Mouse (Mus musculus): Measurements from ENCODE around the gene Sytl1. TPM values are rescaled to one million over a fixed set of nuclear protein-coding genes. Genes with fewer than 3 reads are reported as not detected.

Sytl1 gene
- polyA plus RNA-seq, 1 experiment from 2014 or later = 0.80 TPM

- Histone ChIP-seq H3K27me3 (peaks cover 66% of the 10 kb centered on the region), H3K9ac (no peak overlapping the region), H3K4me1 (peaks cover 10% of the 10 kb centered on the region), H3K4me3 (replicated peaks) (no peak overlapping the region), H3K27ac (no peak overlapping the region), H3K9me3 (no peaks in the 10 kb centered on the region), H3K36me3 (replicated peaks) (no peaks in the 10 kb centered on the region), H3K4me2 (no peak overlapping the region)
- 91% methylated on average over 3 of the region's 3 CpGs for WGBS
- ATAC-seq (ENCODE audit: low FRiP score) = no peak
Measured at GRCm38 (mm10) chr4:133218745-133219144, 44.2 kb downstream of the Sytl1 start.

- Histone ChIP-seq H3K4me1 (peaks cover 21% of the 10 kb centered on the region), H3K36me3 (replicated peaks) (no peaks in the 10 kb centered on the region), H3K4me2 (no peak overlapping the region), H3K9ac (no peak overlapping the region), H3K9me3 (no peaks in the 10 kb centered on the region), H3K27me3 (peaks cover 66% of the 10 kb centered on the region), H3K27ac (no peak overlapping the region), H3K4me3 (replicated peaks) (no peak overlapping the region)
- WGBS = under 1% methylated on average over 5 of the region's 5 CpGs
- 0 out of 2 replicates have a peak, but pooled peaks have one; percentile 28 for ATAC-seq (ENCODE audit: low FRiP score)
Measured at GRCm38 (mm10) chr4:133217641-133218040, 45.3 kb downstream of the Sytl1 start.

- Histone ChIP-seq H3K9ac (no peak overlapping the region), H3K9me3 (no peaks in the 10 kb centered on the region), H3K27ac (no peak overlapping the region), H3K4me3 (replicated peaks) (peak overlapping the region; percentile 61), H3K27me3 (peaks cover 61% of the 10 kb centered on the region), H3K4me2 (peak overlapping the region; percentile 98), H3K4me1 (peaks cover 24% of the 10 kb centered on the region), H3K36me3 (replicated peaks) (no peaks in the 10 kb centered on the region)
- ATAC-seq (ENCODE audit: low FRiP score) = no peak
- WGBS = 6% methylated on average over 10 of the region's 10 CpGs
Measured at GRCm38 (mm10) chr4:133213661-133214060, 49.3 kb downstream of the Sytl1 start.

- peak; percentile 10; the same call in 1 of the 2 replicates for ATAC-seq (ENCODE audit: low FRiP score)
- no peaks in the 10 kb centered on the region for H3K36me3 ChIP-seq (replicated peaks)
Measured at GRCm38 (mm10) chr4:133213268-133213590, 49.7 kb downstream of the Sytl1 start.

GRCm38 (mm10) chr4:133212562-133213267, 50.2 kb downstream of the Sytl1 start:
- peak overlapping the region; percentile 61 for H3K4me3 ChIP-seq (replicated peaks)
- peak; percentile 87 for ATAC-seq (ENCODE audit: low FRiP score)
- 1% methylated on average over 44 of the region's 44 CpGs for WGBS
- H3K9me3 ChIP-seq = no peaks in the 10 kb centered on the region
- peak overlapping the region; percentile 98 for H3K4me2 ChIP-seq
- H3K4me1 ChIP-seq = peaks cover 21% of the 10 kb centered on the region
- H3K27ac ChIP-seq = no peak overlapping the region
- H3K9ac ChIP-seq = peak overlapping the region; percentile 58
- H3K36me3 ChIP-seq (replicated peaks) = no peaks in the 10 kb centered on the region
- H3K27me3 ChIP-seq = peaks cover 68% of the 10 kb centered on the region

More at GRCm38 (mm10) chr4:133213268-133213590, 49.7 kb downstream of the Sytl1 start:
- Histone ChIP-seq H3K4me3 (replicated peaks) (peak overlapping the region; percentile 61), H3K4me2 (peak overlapping the region; percentile 98), H3K27ac (no peak overlapping the region), H3K9ac (no peak overlapping the region), H3K9me3 (no peaks in the 10 kb centered on the region), H3K4me1 (peaks cover 24% of the 10 kb centered on the region), H3K27me3 (peaks cover 65% of the 10 kb centered on the region)
- under 1% methylated on average over 9 of the region's 9 CpGs for WGBS

GRCm38 (mm10) chr4:133211751-133212561, 51.0 kb downstream of the Sytl1 start, which contains the start of the genes Cd164l2 and Gpr3:
TSS of gene Cd164l2 (plus strand) at chr4:133212131.
TSS of gene Gpr3 (minus strand) at chr4:133212536.
- Histone ChIP-seq H3K36me3 (replicated peaks) (no peaks in the 10 kb centered on the region), H3K27me3 (peaks cover 68% of the 10 kb centered on the region), H3K4me3 (replicated peaks) (peak within 1 kb of the TSS; percentile 61), H3K4me1 (peaks cover 21% of the 10 kb centered on the region), H3K27ac (no peak within 1 kb of the TSS), H3K4me2 (peak within 1 kb of the TSS; percentile 98), H3K9ac (peak within 1 kb of the TSS; percentile 58), H3K9me3 (no peaks in the 10 kb centered on the region)
- peak; percentile 70 for ATAC-seq (ENCODE audit: low FRiP score)
- 1% methylated on average over 52 of the region's 52 CpGs for WGBS

GRCm38 (mm10) chr4:133210788-133211390, 52.0 kb downstream of the Sytl1 start:
- Histone ChIP-seq H3K4me1 (peaks cover 21% of the 10 kb centered on the region), H3K4me2 (no peak overlapping the region), H3K9ac (no peak overlapping the region), H3K9me3 (no peaks in the 10 kb centered on the region), H3K4me3 (replicated peaks) (no peak overlapping the region), H3K27me3 (peaks cover 68% of the 10 kb centered on the region), H3K36me3 (replicated peaks) (no peaks in the 10 kb centered on the region), H3K27ac (no peak overlapping the region)
- WGBS = 92% methylated on average over 19 of the region's 19 CpGs
- ATAC-seq (ENCODE audit: low FRiP score) = no peak

GRCm38 (mm10) chr4:133210023-133210787, 52.7 kb downstream of the Sytl1 start:
- H3K27ac ChIP-seq = no peak overlapping the region
- H3K4me1 ChIP-seq = peaks cover 21% of the 10 kb centered on the region
- H3K9me3 ChIP-seq = no peaks in the 10 kb centered on the region
- H3K27me3 ChIP-seq = peaks cover 63% of the 10 kb centered on the region
- no peak for ATAC-seq (ENCODE audit: low FRiP score)
- no peak overlapping the region for H3K9ac ChIP-seq
- no peak overlapping the region for H3K4me3 ChIP-seq (replicated peaks)
- no peak overlapping the region for H3K4me2 ChIP-seq
- no peaks in the 10 kb centered on the region for H3K36me3 ChIP-seq (replicated peaks)
- WGBS = 92% methylated on average over 24 of the region's 24 CpGs

- no peak overlapping the region for H3K27ac ChIP-seq
- peaks cover 56% of the 10 kb centered on the region for H3K27me3 ChIP-seq
- WGBS = 4% methylated on average over 11 of the region's 11 CpGs
- H3K9me3 ChIP-seq = no peaks in the 10 kb centered on the region
- H3K4me1 ChIP-seq = peaks cover 28% of the 10 kb centered on the region
- no peak overlapping the region for H3K9ac ChIP-seq
- no peak overlapping the region for H3K4me3 ChIP-seq (replicated peaks)
- no peaks in the 10 kb centered on the region for H3K36me3 ChIP-seq (replicated peaks)
- H3K4me2 ChIP-seq = no peak overlapping the region
- no peak for ATAC-seq (ENCODE audit: low FRiP score)
Measured at GRCm38 (mm10) chr4:133209366-133209765, 53.5 kb downstream of the Sytl1 start.

GRCm38 (mm10) chr4:133204379-133204778, 58.5 kb downstream of the Sytl1 start:
- Histone ChIP-seq H3K4me1 (peaks cover 38% of the 10 kb centered on the region), H3K9me3 (no peaks in the 10 kb centered on the region), H3K9ac (no peak overlapping the region), H3K27me3 (peaks cover 10% of the 10 kb centered on the region; the same call in 1 of the 2 replicates), H3K27ac (peak overlapping the region; percentile 59), H3K4me3 (replicated peaks) (no peak overlapping the region), H3K36me3 (replicated peaks) (no peaks in the 10 kb centered on the region), H3K4me2 (no peak overlapping the region)
- WGBS = 60% methylated on average over 7 of the region's 7 CpGs
- no peak for ATAC-seq (ENCODE audit: low FRiP score)

GRCm38 (mm10) chr4:133203591-133203990, 59.3 kb downstream of the Sytl1 start:
- Histone ChIP-seq H3K4me3 (replicated peaks) (no peak overlapping the region), H3K36me3 (replicated peaks) (no peaks in the 10 kb centered on the region), H3K9me3 (no peaks in the 10 kb centered on the region), H3K27me3 (peaks cover 6% of the 10 kb centered on the region; the same call in 1 of the 2 replicates), H3K27ac (no peak overlapping the region), H3K9ac (no peak overlapping the region), H3K4me1 (peaks cover 45% of the 10 kb centered on the region), H3K4me2 (no peak overlapping the region)
- ATAC-seq (ENCODE audit: low FRiP score) = peak; percentile 21; the same call in 1 of the 2 replicates
- WGBS = 60% methylated on average over 3 of the region's 3 CpGs

Data from forebrain, embryonic 12.5 days (tissue).